Mouse (Mus musculus) liver, adult 2 months (tissue): ENCODE results near the gene Hc. TPM values are rescaled to one million over a fixed set of nuclear protein-coding genes. Genes with fewer than 3 reads are reported as not detected.

Experiments
- DNase-seq: peaks from one replicate; pipeline ENCODE4 v3.0.0-alpha.2; 2011; ENCODE audit warnings: low read depth, low spot score; ENCODE audit errors: extremely low read depth
- H3K27ac ChIP-seq: fragments of 200-500 bp; replicated peaks from 2 replicates; pipeline ENCODE4 v1.5.1; 2012; ENCODE audit warnings: low read depth, mild to moderate bottlenecking, control low read depth, inconsistent platforms, low read length; ENCODE audit not compliant: insufficient read depth
- H3K27me3 ChIP-seq: fragments of 200-500 bp; 2 replicates; pipeline ENCODE4 v1.6.1; 2012; ENCODE audit warnings: mild to moderate bottlenecking, moderate library complexity, low read length, inconsistent platforms; ENCODE audit not compliant: control insufficient read depth, insufficient read depth
- H3K36me3 ChIP-seq: fragments of 200-500 bp; 2 replicates; pipeline ENCODE4 v1.6.1; 2012; ENCODE audit warnings: low read length, inconsistent platforms; ENCODE audit not compliant: control insufficient read depth, insufficient read depth
- H3K4me1 ChIP-seq: fragments of 200-500 bp; 2 replicates; pipeline ENCODE4 v1.6.1; 2011; ENCODE audit warnings: low read length; ENCODE audit not compliant: control insufficient read depth, insufficient read depth
- H3K4me3 ChIP-seq: fragments of 200-500 bp; 2 replicates; pipeline ENCODE4 v1.5.1; 2011; ENCODE audit warnings: low read depth, mild to moderate bottlenecking, control low read depth, low read length, moderate library complexity; ENCODE audit not compliant: insufficient read depth
- H3K79me2 ChIP-seq: fragments of 200-500 bp; 2 replicates; pipeline ENCODE4 v1.6.1; 2012; ENCODE audit warnings: inconsistent platforms, mild to moderate bottlenecking, low read length, moderate library complexity; ENCODE audit not compliant: control insufficient read depth, insufficient read depth
- H3K9ac ChIP-seq: fragments of 200-500 bp; 2 replicates; pipeline ENCODE4 v1.6.1; 2012; ENCODE audit warnings: low read depth, mild to moderate bottlenecking, control low read depth, inconsistent platforms, low read length
- CTCF ChIP-seq: fragments of 200-500 bp; IDR thresholded peaks from 2 replicates; pipeline ENCODE4 v1.5.1; 2011; ENCODE audit warnings: low read depth, low read length, control low read depth
- POLR2A ChIP-seq: fragments of 200-500 bp; IDR thresholded peaks from 2 replicates; pipeline ENCODE4 v1.6.1; 2011; ENCODE audit warnings: low read length, control low read depth; ENCODE audit not compliant: insufficient read depth; ENCODE audit errors: extremely low read depth
- WGBS: fragments of 180-500 bp; shearing (Covaris S2); methylation state at CpG from one replicate; pipeline ENCODE4 v1.1.7; 2018; 5-methylcytosine and 5-hydroxymethylcytosine counted together
- polyA plus RNA-seq: library from polyadenylated mRNA; depleted of rRNA; stranded (reverse); fragments of >200 nt; gene quantifications from 2 replicates; pipeline ENCODE4 v1.2.3, GENCODE M21; 2012
- total RNA-seq: library from RNA; depleted of rRNA; stranded (reverse); fragments of >200 nt; gene quantifications from 2 replicates; pipeline ENCODE4 v1.2.3, GENCODE M21; 2014

Hc gene
- total and polyA plus RNA-seq, 2 experiments, result 139 to 594 TPM

DNA sequence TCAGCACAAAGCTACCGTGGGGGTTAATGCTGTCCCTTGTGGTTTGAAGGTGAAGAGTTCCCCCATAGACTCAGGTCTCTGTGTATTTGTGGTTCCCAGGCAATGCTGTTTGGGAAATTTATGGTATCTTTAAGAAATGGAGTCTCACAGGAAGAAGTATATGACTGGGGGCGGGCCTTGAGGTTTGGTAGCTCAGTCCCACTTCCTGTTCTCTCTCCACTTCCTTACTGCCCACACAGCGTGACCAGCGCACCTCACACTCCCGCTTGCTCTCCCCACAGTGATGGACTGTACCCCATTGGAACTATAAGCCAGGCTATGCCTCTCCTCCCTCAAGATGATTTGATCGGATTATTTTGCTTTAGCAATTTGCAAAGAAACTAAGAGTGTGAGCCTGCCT, 84.8 kb downstream of the Hc start:
- TF ChIP-seq POLR2A, result no peak
- no peak for TF ChIP-seq CTCF
- Histone ChIP-seq H3K4me1 (0 out of 2 replicates have a peak, but pooled peaks cover 2% of the 10 kb centered on the region), H3K27ac (no peak overlapping the region), H3K9ac (no peak overlapping the region), H3K36me3 (no peaks in the 10 kb centered on the region), H3K4me3 (no peak overlapping the region), H3K27me3 (no peaks in the 10 kb centered on the region), H3K79me2 (no peaks in the 10 kb centered on the region)
- DNase-seq, result no peak
- 86% methylated on average over 6 of the region's 6 CpGs for WGBS

DNA sequence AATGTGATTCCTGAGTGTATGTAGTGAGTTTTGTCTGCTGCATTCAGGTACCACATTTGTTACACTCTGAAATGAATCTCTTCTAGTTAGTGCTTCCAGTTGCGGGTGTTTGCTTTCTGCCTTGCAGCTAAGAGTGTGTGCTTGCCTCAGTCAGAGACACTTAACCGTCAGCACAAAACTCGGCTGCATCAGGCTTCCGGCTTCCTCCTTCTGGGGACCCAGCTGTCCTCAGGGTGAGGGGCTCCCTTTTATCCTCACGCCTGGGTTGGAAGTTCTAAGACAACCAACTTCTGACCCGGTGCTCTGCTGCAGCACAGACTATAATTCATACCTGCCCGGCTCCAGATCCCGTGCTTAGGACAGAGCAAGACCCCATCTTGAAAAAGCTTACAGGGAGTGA, 88.2 kb downstream of the Hc start:
- H3K36me3 ChIP-seq, result no peaks in the 10 kb centered on the region
- no peak overlapping the region for H3K4me3 ChIP-seq
- no peak overlapping the region for H3K27ac ChIP-seq
- H3K27me3 ChIP-seq, result no peaks in the 10 kb centered on the region
- no peak for DNase-seq
- WGBS, result 87% methylated on average over 8 of the region's 8 CpGs
- 0 out of 2 replicates have a peak, but pooled peaks cover 2% of the 10 kb centered on the region for H3K4me1 ChIP-seq
- no peak overlapping the region for H3K9ac ChIP-seq
- TF ChIP-seq POLR2A, result no peak
- no peak for TF ChIP-seq CTCF
- H3K79me2 ChIP-seq, result no peaks in the 10 kb centered on the region

DNA sequence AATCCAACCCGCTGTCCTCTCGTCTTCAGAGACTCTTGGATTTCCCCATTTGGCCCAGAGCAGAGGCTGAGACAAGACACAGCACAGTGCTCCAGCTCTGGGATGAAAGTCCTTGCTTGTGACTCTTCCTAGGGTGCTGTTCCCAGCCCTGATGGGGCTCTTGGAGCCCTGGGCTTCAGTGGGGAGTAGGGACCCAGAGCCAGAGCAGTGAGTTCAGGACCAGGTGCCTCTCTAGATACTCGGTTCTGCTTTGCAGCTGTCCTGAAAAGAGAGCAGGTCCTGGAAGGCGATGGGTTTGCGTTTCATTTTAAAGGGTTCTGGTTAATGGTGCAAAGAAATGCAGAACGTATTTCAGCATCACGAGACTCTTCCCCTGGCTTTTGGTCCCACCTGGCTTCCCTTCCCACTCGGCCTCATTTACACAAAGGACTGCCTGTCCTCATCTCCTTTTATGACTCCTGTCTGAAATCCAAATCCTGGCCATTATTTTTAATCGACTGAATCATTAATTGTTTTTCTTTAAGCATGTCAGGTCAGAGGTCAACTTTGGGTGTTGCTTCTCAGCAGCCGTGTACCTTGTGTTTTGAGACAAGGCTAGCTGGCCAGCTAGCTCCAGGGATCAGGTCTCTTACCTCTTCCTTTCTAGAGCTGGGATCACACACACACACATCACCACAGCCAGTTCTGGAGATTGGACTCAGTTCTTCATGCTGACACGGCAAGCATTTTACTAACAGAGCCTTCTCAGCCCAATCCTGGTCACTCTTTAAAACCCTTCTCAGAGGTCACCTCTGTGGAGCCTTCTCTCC, 90.0 kb downstream of the Hc start:
- Histone ChIP-seq H3K27me3 (no peaks in the 10 kb centered on the region), H3K4me1 (0 out of 2 replicates have a peak, but pooled peaks cover 2% of the 10 kb centered on the region), H3K36me3 (no peaks in the 10 kb centered on the region), H3K27ac (no peak overlapping the region), H3K4me3 (no peak overlapping the region), H3K9ac (no peak overlapping the region), H3K79me2 (no peaks in the 10 kb centered on the region)
- DNase-seq, result no peak
- 80% methylated on average over 11 of the region's 11 CpGs for WGBS
- no peak for TF ChIP-seq POLR2A
- TF ChIP-seq CTCF, result no peak

DNA sequence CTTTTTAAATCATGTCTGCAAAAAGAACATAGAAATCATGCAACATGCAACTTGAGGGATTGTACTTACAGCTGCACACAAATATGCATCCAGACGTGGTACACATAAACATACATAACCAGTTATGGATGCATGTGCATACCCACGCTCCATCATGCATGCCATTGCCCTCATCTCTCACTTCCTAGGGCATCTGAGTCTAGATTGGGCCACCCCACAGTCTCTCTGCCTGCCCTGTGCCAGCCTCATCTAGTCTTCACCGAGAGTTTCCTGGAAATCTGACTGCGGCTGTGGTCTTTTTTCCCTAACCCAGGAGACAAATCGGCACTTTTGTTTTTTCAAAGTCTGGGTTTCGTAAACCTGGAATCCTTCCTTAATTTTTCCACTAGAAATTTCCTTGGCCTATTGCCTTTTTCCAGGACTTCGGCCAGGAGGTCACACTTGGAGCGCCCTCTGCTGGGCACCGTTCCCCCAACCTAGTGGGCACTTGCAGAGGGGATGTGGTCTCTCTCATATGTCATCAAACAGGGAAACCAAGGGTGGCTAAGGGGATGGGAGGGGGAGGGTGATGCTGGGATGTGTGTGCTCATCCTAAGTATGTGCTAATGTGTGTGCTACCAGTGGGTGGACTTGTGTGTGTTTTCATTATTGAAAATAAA, 91.0 kb downstream of the Hc start:
- peak; percentile 90 for TF ChIP-seq CTCF
- TF ChIP-seq POLR2A, result no peak
- Histone ChIP-seq H3K79me2 (no peaks in the 10 kb centered on the region), H3K27ac (no peak overlapping the region), H3K27me3 (no peaks in the 10 kb centered on the region), H3K9ac (no peak overlapping the region), H3K36me3 (no peaks in the 10 kb centered on the region), H3K4me1 (0 out of 2 replicates have a peak, but pooled peaks cover 2% of the 10 kb centered on the region), H3K4me3 (no peak overlapping the region)
- peak; percentile 64 for DNase-seq
- WGBS, result 13% methylated on average over 9 of the region's 9 CpGs

DNA sequence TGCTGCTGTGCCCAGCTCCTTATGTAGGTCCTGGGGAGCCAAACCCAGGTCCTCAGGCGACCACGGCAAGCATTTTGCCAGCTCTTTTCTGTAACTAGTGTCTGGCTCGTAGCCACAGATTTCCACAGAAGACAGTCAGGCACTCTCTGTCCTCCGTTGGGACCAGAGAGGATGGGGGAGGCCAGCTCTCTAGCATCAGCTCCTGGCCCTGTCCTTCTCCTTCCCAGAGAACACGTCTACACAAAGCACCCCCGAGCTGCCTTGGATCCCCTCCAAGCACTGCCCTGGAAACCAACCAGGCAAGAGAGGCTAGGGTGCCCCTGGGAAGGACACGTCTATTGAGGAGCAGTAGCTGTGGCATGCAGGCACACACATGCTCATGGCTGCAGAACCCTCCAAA, 92.1 kb downstream of the Hc start:
- H3K79me2 ChIP-seq, result no peaks in the 10 kb centered on the region
- no peak for TF ChIP-seq CTCF
- H3K36me3 ChIP-seq, result no peaks in the 10 kb centered on the region
- 0 out of 2 replicates have a peak, but pooled peaks cover 2% of the 10 kb centered on the region for H3K4me1 ChIP-seq
- no peak overlapping the region for H3K27ac ChIP-seq
- no peak overlapping the region for H3K4me3 ChIP-seq
- no peak overlapping the region for H3K9ac ChIP-seq
- no peak for DNase-seq
- H3K27me3 ChIP-seq, result no peaks in the 10 kb centered on the region
- 78% methylated on average over 7 of the region's 7 CpGs for WGBS
